Mouse (Mus musculus) CH12.LX (cell line): ENCODE measurements around the gene Cep83.

Experiments
- CTCF ChIP-seq, 2 experiments: IDR thresholded peaks in 1 of 2; conservative IDR thresholded peaks in 1 of 2; 2 replicates each; pipeline ENCODE4 v1.5.1; 2011 to 2012; ENCODE audit warnings: low read depth in 2 of 2, low read length in 2 of 2, improper control_type of control experiment in 1 of 2, inconsistent platforms in 1 of 2, mild to moderate bottlenecking in 1 of 2, moderate library complexity in 1 of 2
- SMC3 ChIP-seq: IDR thresholded peaks from 2 replicates; pipeline ENCODE4 v1.6.1; 2011; ENCODE audit warnings: low read depth, low read length, improper control_type of control experiment

DNA sequence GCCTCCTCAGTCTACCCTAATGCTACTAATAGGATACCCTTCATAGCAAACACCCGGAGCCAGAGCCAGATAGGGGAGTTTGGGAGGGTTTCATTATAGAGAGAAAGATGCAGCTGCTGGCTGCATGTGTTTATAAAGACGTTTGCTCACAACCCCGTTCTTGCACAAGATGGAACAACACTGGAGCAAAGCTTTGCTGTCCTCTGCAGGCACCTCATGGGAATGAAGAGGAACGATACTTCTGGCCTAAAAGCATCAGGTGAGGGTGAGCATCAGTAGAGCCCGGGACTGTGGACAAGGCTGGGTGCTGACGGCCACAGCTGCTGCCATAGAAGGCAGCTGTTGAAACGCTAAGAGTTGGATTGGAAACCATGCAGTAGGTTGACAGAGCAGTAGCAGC, 118.9 kb downstream of the Cep83 start:
- TF ChIP-seq SMC3: no peak
- no peak for TF ChIP-seq CTCF (conservative IDR thresholded peaks at IDR 0.05 in 1 of 2, IDR thresholded peaks at IDR 0.05 in 1 of 2; ENCODE audit: low read depth in 2 of 2, low read length in 2 of 2)
